Mouse (Mus musculus): ENCODE data around the gene Olfr635. TPM values are rescaled to one million over a fixed set of nuclear protein-coding genes. Genes with fewer than 3 reads are reported as not detected.
"Not testable (repeated sequence)": the region's sequence is repeated elsewhere in the genome, so short reads cannot be mapped to it uniquely, and the experiment has no call there.

Olfr635 gene
- polyA plus RNA-seq (2014; fragmentation: Nextera tagmentation; extraction: Ambion mirVana), result not detected in 2 replicates

DNA sequence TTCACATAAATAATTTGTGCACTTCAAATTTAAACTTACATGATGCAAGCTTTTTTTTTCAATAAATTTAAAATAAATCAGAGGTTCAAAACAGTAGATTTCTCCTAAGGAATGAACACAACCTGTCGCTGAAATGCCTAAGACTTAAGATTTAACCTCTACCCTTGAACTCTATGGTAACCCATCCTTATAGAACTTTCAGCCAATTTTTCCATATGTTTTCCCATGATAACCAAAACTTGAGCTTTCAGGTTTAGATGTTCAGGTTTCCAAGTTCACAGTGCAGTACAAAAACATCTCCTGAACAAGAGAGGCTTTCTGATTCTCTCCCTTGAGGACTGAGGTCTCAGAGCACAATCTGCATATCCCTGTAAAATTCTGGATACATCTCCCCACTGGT is at the start of gene Olfr635:
TSS of gene Olfr635 (plus strand) at position 301 of the 400 bp plus-strand sequence.
- no peak for TF ChIP-seq CTCF (IDR thresholded peaks at IDR 0.05; ENCODE audit: low read depth)
- Histone ChIP-seq H3K4me3 (ENCODE audit: low read depth, low read length) (no peak within 1 kb of the TSS), H3K36me3 (ENCODE audit: insufficient read depth) (no peaks in the 10 kb centered on the region), H3K9ac (no peak within 1 kb of the TSS), H3K4me1 (ENCODE audit: insufficient read depth) (no peaks in the 10 kb centered on the region), H3K27me3 (ENCODE audit: insufficient read depth, low read length) (no peaks in the 10 kb centered on the region), H3K4me2 (no peak within 1 kb of the TSS), H3K9me3 (ENCODE audit: low read depth, low read length) (no peaks in the 10 kb centered on the region), H3K27ac (ENCODE audit: low read depth) (no peak within 1 kb of the TSS)
- no peak for ATAC-seq (ENCODE audit: insufficient read depth)
- DNase-seq, result no peak
- 80% methylated on average over 1 of the region's 1 CpGs for WGBS

GRCm38 (mm10) chr7:103928525-103928924 is 42.4 kb upstream of the Olfr635 start, which contains the start of gene Olfr631:
TSS of gene Olfr631 (plus strand) at chr7:103928825.
- no peak for TF ChIP-seq CTCF (IDR thresholded peaks at IDR 0.05; ENCODE audit: low read depth)

GRCm38 (mm10) chr7:103934264-103934663 is 36.7 kb upstream of the Olfr635 start, which contains the start of gene Olfr632:
TSS of gene Olfr632 (plus strand) at chr7:103934347.
- H3K4me2 ChIP-seq, result no peak within 1 kb of the TSS
- TF ChIP-seq CTCF (IDR thresholded peaks at IDR 0.05; ENCODE audit: low read depth), result no peak
- WGBS, result 72% methylated on average over 2 of the region's 2 CpGs
- no peaks in the 10 kb centered on the region for H3K36me3 ChIP-seq (ENCODE audit: insufficient read depth)
- no peaks in the 10 kb centered on the region for H3K9me3 ChIP-seq (ENCODE audit: low read depth, low read length)
- DNase-seq, result no peak
- no peak within 1 kb of the TSS for H3K27ac ChIP-seq (ENCODE audit: low read depth)
- H3K9ac ChIP-seq, result no peak within 1 kb of the TSS
- no peak within 1 kb of the TSS for H3K4me3 ChIP-seq (ENCODE audit: low read depth, low read length)
- no peak for ATAC-seq (ENCODE audit: insufficient read depth)
- H3K4me1 ChIP-seq (ENCODE audit: insufficient read depth), result no peaks in the 10 kb centered on the region
- no peaks in the 10 kb centered on the region for H3K27me3 ChIP-seq (ENCODE audit: insufficient read depth, low read length)

More at GRCm38 (mm10) chr7:103928525-103928924, 42.4 kb upstream of the Olfr635 start, which contains the start of gene Olfr631:
- ATAC-seq (ENCODE audit: insufficient read depth) (no peak), DNase-seq (no peak)
- Histone ChIP-seq H3K4me2 (no peak within 1 kb of the TSS), H3K36me3 (ENCODE audit: insufficient read depth) (no peaks in the 10 kb centered on the region), H3K4me3 (ENCODE audit: low read depth, low read length) (no peak within 1 kb of the TSS), H3K27me3 (ENCODE audit: insufficient read depth, low read length) (no peaks in the 10 kb centered on the region), H3K4me1 (ENCODE audit: insufficient read depth) (no peaks in the 10 kb centered on the region), H3K27ac (ENCODE audit: low read depth) (no peak within 1 kb of the TSS), H3K9ac (no peak within 1 kb of the TSS), H3K9me3 (ENCODE audit: low read depth, low read length) (no peaks in the 10 kb centered on the region)

DNA sequence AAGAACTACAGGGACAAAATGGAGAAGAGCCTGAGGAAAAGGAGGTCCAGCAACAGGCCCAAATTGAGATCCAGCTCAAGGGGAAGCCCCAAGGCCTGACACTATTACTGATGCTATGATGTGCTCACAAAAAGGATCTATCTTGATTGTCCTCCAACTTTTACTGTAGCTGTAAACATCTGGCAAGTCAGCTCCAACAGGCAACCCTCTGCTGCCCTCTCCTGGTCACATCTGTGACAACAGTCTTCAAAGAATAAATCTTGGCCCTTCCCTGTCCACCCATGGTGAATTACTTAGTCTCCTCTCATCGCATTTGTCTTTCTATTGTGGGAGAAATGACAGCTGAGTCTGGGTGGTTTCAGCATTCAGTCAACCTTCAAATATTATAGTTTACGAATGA is 28.2 kb upstream of the Olfr635 start:
- 30% methylated on average over 2 of the region's 2 CpGs for WGBS
- H3K9me3 ChIP-seq (ENCODE audit: low read depth, low read length), result no peaks in the 10 kb centered on the region
- ATAC-seq (ENCODE audit: insufficient read depth) (no peak), DNase-seq (peak; percentile 84)
- H3K27ac ChIP-seq (ENCODE audit: low read depth), result no peak overlapping the region
- TF ChIP-seq CTCF (IDR thresholded peaks at IDR 0.05; ENCODE audit: low read depth), result peak; percentile 76
- no peak overlapping the region for H3K4me2 ChIP-seq
- H3K36me3 ChIP-seq (ENCODE audit: insufficient read depth), result no peaks in the 10 kb centered on the region
- no peak overlapping the region for H3K9ac ChIP-seq
- H3K4me3 ChIP-seq (ENCODE audit: low read depth, low read length), result no peak overlapping the region
- no peaks in the 10 kb centered on the region for H3K27me3 ChIP-seq (ENCODE audit: insufficient read depth, low read length)
- no peaks in the 10 kb centered on the region for H3K4me1 ChIP-seq (ENCODE audit: insufficient read depth)

- no peak for ATAC-seq (ENCODE audit: insufficient read depth)
- TF ChIP-seq CTCF (IDR thresholded peaks at IDR 0.05; ENCODE audit: low read depth), result no peak
These were observed 26.8 kb upstream of the Olfr635 start, which contains the start of gene Olfr633 for GRCm38 (mm10) chr7:103944137-103944536. TSS of gene Olfr633 (plus strand) at chr7:103944437.

GRCm38 (mm10) chr7:103966873-103967272 is 4.1 kb upstream of the Olfr635 start:
- not testable (repeated sequence) for H3K36me3 ChIP-seq (ENCODE audit: insufficient read depth); H3K4me2 ChIP-seq; H3K9ac ChIP-seq; DNase-seq; H3K27ac ChIP-seq (ENCODE audit: low read depth); H3K27me3 ChIP-seq (ENCODE audit: insufficient read depth, low read length); H3K9me3 ChIP-seq (ENCODE audit: low read depth, low read length); H3K4me3 ChIP-seq (ENCODE audit: low read depth, low read length); ATAC-seq (ENCODE audit: insufficient read depth); H3K4me1 ChIP-seq (ENCODE audit: insufficient read depth)
- 93% methylated on average over 22 of the region's 22 CpGs for WGBS

More at GRCm38 (mm10) chr7:103944137-103944536, 26.8 kb upstream of the Olfr635 start, which contains the start of gene Olfr633:
- Histone ChIP-seq H3K27me3 (ENCODE audit: insufficient read depth, low read length) (no peaks in the 10 kb centered on the region), H3K4me2 (no peak within 1 kb of the TSS), H3K9ac (no peak within 1 kb of the TSS), H3K4me1 (ENCODE audit: insufficient read depth) (no peaks in the 10 kb centered on the region), H3K4me3 (ENCODE audit: low read depth, low read length) (no peak within 1 kb of the TSS), H3K9me3 (ENCODE audit: low read depth, low read length) (no peaks in the 10 kb centered on the region), H3K27ac (ENCODE audit: low read depth) (no peak within 1 kb of the TSS), H3K36me3 (ENCODE audit: insufficient read depth) (no peaks in the 10 kb centered on the region)
- DNase-seq, result no peak

DNA sequence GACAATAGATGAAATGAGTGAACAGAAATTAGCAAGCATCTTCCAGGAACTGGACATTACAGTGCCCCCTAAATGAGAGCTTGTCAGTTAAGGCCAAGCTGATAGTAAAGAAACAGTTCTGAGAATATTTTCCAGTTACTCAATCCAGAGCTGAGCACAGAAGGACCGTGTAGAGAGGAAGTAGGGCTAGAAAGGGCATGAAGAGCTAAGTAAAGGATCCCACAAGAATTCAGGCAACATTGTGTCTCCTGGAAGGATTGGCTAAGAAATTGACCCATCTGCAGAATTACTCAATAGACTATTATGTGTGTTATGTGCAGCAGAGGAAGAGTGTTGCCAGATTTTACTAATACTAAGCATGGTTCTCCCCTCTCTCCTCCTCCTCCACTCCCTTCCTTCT is 830 bp downstream of the Olfr635 start:
- H3K27me3 ChIP-seq (ENCODE audit: insufficient read depth, low read length), result no peaks in the 10 kb centered on the region
- no peak for TF ChIP-seq CTCF (IDR thresholded peaks at IDR 0.05; ENCODE audit: low read depth)
- H3K27ac ChIP-seq (ENCODE audit: low read depth), result no peak overlapping the region
- no peak overlapping the region for H3K9ac ChIP-seq
- no peak for ATAC-seq (ENCODE audit: insufficient read depth)
- H3K9me3 ChIP-seq (ENCODE audit: low read depth, low read length), result no peaks in the 10 kb centered on the region
- H3K4me3 ChIP-seq (ENCODE audit: low read depth, low read length), result no peak overlapping the region
- H3K36me3 ChIP-seq (ENCODE audit: insufficient read depth), result no peaks in the 10 kb centered on the region
- 38% methylated on average over 1 of the region's 1 CpGs for WGBS
- no peak overlapping the region for H3K4me2 ChIP-seq
- no peak for DNase-seq
- no peaks in the 10 kb centered on the region for H3K4me1 ChIP-seq (ENCODE audit: insufficient read depth)

- ATAC-seq (ENCODE audit: insufficient read depth) (no peak), DNase-seq (no peak)
- Histone ChIP-seq H3K27ac (ENCODE audit: low read depth) (no peak within 1 kb of the TSS), H3K9me3 (ENCODE audit: low read depth, low read length) (no peaks in the 10 kb centered on the region), H3K4me1 (ENCODE audit: insufficient read depth) (no peaks in the 10 kb centered on the region), H3K4me3 (ENCODE audit: low read depth, low read length) (no peak within 1 kb of the TSS), H3K9ac (no peak within 1 kb of the TSS), H3K4me2 (no peak within 1 kb of the TSS), H3K36me3 (ENCODE audit: insufficient read depth) (no peaks in the 10 kb centered on the region), H3K27me3 (ENCODE audit: insufficient read depth, low read length) (no peaks in the 10 kb centered on the region)
- TF ChIP-seq CTCF (IDR thresholded peaks at IDR 0.05; ENCODE audit: low read depth), result no peak
These were observed 27.5 kb downstream of the Olfr635 start, which contains the start of gene Olfr638 for GRCm38 (mm10) chr7:103998446-103998845. TSS of gene Olfr638 (plus strand) at chr7:103998746.
